Comparison of ENCODE assay signal across 9 mouse cellular contexts in genomic region chr12:16610936-16611335, GRCm38 (mm10). TPM values are rescaled to one million over a fixed set of nuclear protein-coding genes. Genes with fewer than 3 reads are reported as not detected.
DNase-seq lines count a peak whose midpoint lies in the region; ATAC-seq lines count a peak whose summit lies in the region.
"Had no signal": no experiment of that assay in that cellular context is flagged by ENCODE, and none has a peak within 500 bp of the region (broad histone marks: within the 10 kb centered on the region; RNA-seq: fewer than 3 reads in every experiment).

Gene Lpin1, minus strand, starts transcription at chr12:16610966.

- H3K4me3 ChIP-seq in liver, embryonic 16.5 days (ENCODE audit: low read depth, low read length), result no peak within 1 kb of the TSS
- H3K4me3 ChIP-seq in liver, embryonic 11.5 days (ENCODE audit: low read depth, low read length), result no peak within 1 kb of the TSS
- no peak within 1 kb of the TSS for H3K4me3 ChIP-seq in brown adipose tissue, adult 24 weeks (ENCODE audit: insufficient read depth, low read depth, low read length)
- no peak within 1 kb of the TSS for H3K4me3 ChIP-seq in hindbrain, embryonic 11.5 days (ENCODE audit: low read depth, low read length)
- H3K4me3 ChIP-seq in midbrain, embryonic 16.5 days (ENCODE audit: low read depth, low read length), result no peak within 1 kb of the TSS
- H3K4me3 ChIP-seq: lung, embryonic 15.5 days had no signal

- WGBS in liver, embryonic 16.5 days (ENCODE audit: insufficient replicate concordance), result 36% methylated on average over 2 of the region's 2 CpGs
- 79% methylated on average over 2 of the region's 2 CpGs for WGBS in liver, embryonic 11.5 days
- WGBS in hindbrain, embryonic 11.5 days, result 95% methylated on average over 2 of the region's 2 CpGs
- 90% methylated on average over 2 of the region's 2 CpGs for WGBS in midbrain, embryonic 16.5 days

- H3K9me3 ChIP-seq in liver, embryonic 16.5 days (replicated peaks; ENCODE audit: control insufficient read depth, low read length), result no peaks in the 10 kb centered on the region
- no peaks in the 10 kb centered on the region for H3K9me3 ChIP-seq in liver, embryonic 11.5 days (ENCODE audit: control insufficient read depth, low read length)
- no peaks in the 10 kb centered on the region for H3K9me3 ChIP-seq in hindbrain, embryonic 11.5 days (ENCODE audit: control insufficient read depth, low read length)
- no peaks in the 10 kb centered on the region for H3K9me3 ChIP-seq in midbrain, embryonic 16.5 days (replicated peaks; ENCODE audit: control insufficient read depth, low read length, poor library complexity, severe bottlenecking)
- H3K9me3 ChIP-seq: lung, embryonic 15.5 days had no signal

- H3K36me3 ChIP-seq in liver, embryonic 16.5 days (ENCODE audit: control insufficient read depth, insufficient read depth), result no peaks in the 10 kb centered on the region
- H3K36me3 ChIP-seq in liver, embryonic 11.5 days (ENCODE audit: control insufficient read depth, insufficient read depth, low read length), result no peaks in the 10 kb centered on the region
- no peaks in the 10 kb centered on the region for H3K36me3 ChIP-seq in hindbrain, embryonic 11.5 days (ENCODE audit: control insufficient read depth, insufficient read depth, low read length)
- no peaks in the 10 kb centered on the region for H3K36me3 ChIP-seq in midbrain, embryonic 16.5 days (ENCODE audit: control insufficient read depth, insufficient read depth, low read length)
- H3K36me3 ChIP-seq: lung, embryonic 15.5 days had no signal

- H3K27ac ChIP-seq in liver, embryonic 16.5 days (ENCODE audit: low read length), result no peak within 1 kb of the TSS
- no peak within 1 kb of the TSS for H3K27ac ChIP-seq in liver, embryonic 11.5 days (ENCODE audit: low read depth, low read length)
- peak within 1 kb of the TSS; percentile 23 for H3K27ac ChIP-seq in brown adipose tissue, adult 24 weeks (replicated peaks; ENCODE audit: low read depth, low read length)
- H3K27ac ChIP-seq in hindbrain, embryonic 11.5 days (ENCODE audit: low read depth, low read length), result no peak within 1 kb of the TSS
- H3K27ac ChIP-seq in midbrain, embryonic 16.5 days (ENCODE audit: low read length), result no peak within 1 kb of the TSS
- H3K27ac ChIP-seq: lung, embryonic 15.5 days had no signal

- no peak for ATAC-seq in liver, embryonic 16.5 days (ENCODE audit: low read depth)
- ATAC-seq in liver, embryonic 11.5 days (replicated peaks; ENCODE audit: low FRiP score), result no peak
- ATAC-seq in hindbrain, embryonic 11.5 days (ENCODE audit: low FRiP score), result no peak
- ATAC-seq in midbrain, embryonic 16.5 days, result no peak
- ATAC-seq in cerebellum, adult (ENCODE audit: insufficient number of reproducible peaks, low FRiP score, low TSS enrichment), result no peak

- H3K4me2 ChIP-seq in liver, embryonic 16.5 days (ENCODE audit: low read depth, low read length), result no peak within 1 kb of the TSS
- no peak within 1 kb of the TSS for H3K4me2 ChIP-seq in liver, embryonic 11.5 days
- no peak within 1 kb of the TSS for H3K4me2 ChIP-seq in hindbrain, embryonic 11.5 days (replicated peaks; ENCODE audit: low read depth, low read length)
- no peak within 1 kb of the TSS for H3K4me2 ChIP-seq in midbrain, embryonic 16.5 days (ENCODE audit: low read length)
- H3K4me2 ChIP-seq: lung, embryonic 15.5 days had no signal

- no peaks in the 10 kb centered on the region for H3K4me1 ChIP-seq in liver, embryonic 16.5 days (ENCODE audit: control insufficient read depth, low read depth, low read length)
- H3K4me1 ChIP-seq in liver, embryonic 11.5 days (replicated peaks; ENCODE audit: control insufficient read depth, insufficient read depth, low read length), result no peaks in the 10 kb centered on the region
- H3K4me1 ChIP-seq in brown adipose tissue, adult 24 weeks (ENCODE audit: control insufficient read depth, insufficient read depth, insufficient read length, low read length), result peaks cover 6% of the 10 kb centered on the region
- H3K4me1 ChIP-seq in hindbrain, embryonic 11.5 days (replicated peaks; ENCODE audit: control insufficient read depth, insufficient read depth, low read length), result no peaks in the 10 kb centered on the region
- no peaks in the 10 kb centered on the region for H3K4me1 ChIP-seq in midbrain, embryonic 16.5 days (ENCODE audit: control insufficient read depth, insufficient read depth, low read length)
- H3K4me1 ChIP-seq: lung, embryonic 15.5 days had no signal

- no peaks in the 10 kb centered on the region for H3K27me3 ChIP-seq in liver, embryonic 16.5 days (ENCODE audit: control insufficient read depth, insufficient read depth, low read depth, low read length)
- no peaks in the 10 kb centered on the region for H3K27me3 ChIP-seq in liver, embryonic 11.5 days (replicated peaks; ENCODE audit: control insufficient read depth, insufficient read depth, low read length)
- H3K27me3 ChIP-seq in hindbrain, embryonic 11.5 days (ENCODE audit: control insufficient read depth, insufficient read depth, low read length), result no peaks in the 10 kb centered on the region
- no peaks in the 10 kb centered on the region for H3K27me3 ChIP-seq in midbrain, embryonic 16.5 days (ENCODE audit: control insufficient read depth, insufficient read depth, low read depth, low read length)
- H3K27me3 ChIP-seq: lung, embryonic 15.5 days had no signal

- DNase-seq in liver, embryonic 11.5 days (ENCODE audit: low spot score), result no peak
- DNase-seq in hindbrain, embryonic 11.5 days (ENCODE audit: low spot score), result no peak
- DNase-seq in right cerebral cortex, postnatal 4 days, result no peak
- DNase-seq in kidney, adult 18-20 months, result no peak

- H3K9ac ChIP-seq in liver, embryonic 16.5 days (ENCODE audit: low read depth, low read length), result no peak within 1 kb of the TSS
- H3K9ac ChIP-seq in liver, embryonic 11.5 days (ENCODE audit: low read depth, low read length), result no peak within 1 kb of the TSS
- no peak within 1 kb of the TSS for H3K9ac ChIP-seq in hindbrain, embryonic 11.5 days (ENCODE audit: low read depth, low read length)
- no peak within 1 kb of the TSS for H3K9ac ChIP-seq in midbrain, embryonic 16.5 days (ENCODE audit: low read depth, low read length)
- H3K9ac ChIP-seq: lung, embryonic 15.5 days had no signal

RNA-seq across cellular contexts. Expression of gene Lpin1, which starts in this region (rescaled TPM):
- 10.2 and 12.6 TPM in 2 replicates for polyA plus RNA-seq in liver, embryonic 16.5 days (2015; fragmentation: Nextera tagmentation; extraction: Ambion mirVana)
- 9.6 and 10.4 TPM in 2 replicates for polyA plus RNA-seq in liver, embryonic 11.5 days (2014; fragmentation: Nextera tagmentation; extraction: Ambion mirVana)
- 258 and 314 TPM in 2 replicates for polyA plus RNA-seq in brown adipose tissue, adult 24 weeks (2012; ENCODE audit: insufficient read depth, insufficient read length, missing spikeins)
- polyA plus RNA-seq in hindbrain, embryonic 11.5 days (2014; fragmentation: Nextera tagmentation; extraction: Ambion mirVana), result 11.0 and 13.3 TPM in 2 replicates
- 21.7 and 22.4 TPM in 2 replicates for polyA plus RNA-seq in midbrain, embryonic 16.5 days (2015; fragmentation: Nextera tagmentation; extraction: Ambion mirVana)

Comparison
In these comparisons a context has a peak if more than half of its experiments do, and no peak if none do; other contexts are left out.
1. RNA of gene Lpin1 (polyA plus RNA-seq): 258 to 314 TPM in brown adipose tissue, adult 24 weeks; 21.7 to 22.4 TPM in midbrain, embryonic 16.5 days, 10.2 to 12.6 TPM in liver, embryonic 16.5 days, 11.0 to 13.3 TPM in hindbrain, embryonic 11.5 days and 9.6 to 10.4 TPM in liver, embryonic 11.5 days; every median in the first group is over 10 times any median in the second.